Mouse (Mus musculus): ENCODE measurements around the gene Amz2. TPM values are rescaled to one million over a fixed set of nuclear protein-coding genes. Genes with fewer than 3 reads are reported as not detected.

The Amz2 gene
- total RNA-seq, 2 experiments from 2014 or later: 54.7 to 64.7 TPM

GRCm38 (mm10) chr11:109410197-109410980 is 15.4 kb upstream of the Amz2 start:
- H3K4me3 ChIP-seq: no peak overlapping the region
- no peak for TF ChIP-seq CTCF (conservative IDR thresholded peaks at IDR 0.05)

GRCm38 (mm10) chr11:109413617-109414016 is 12.1 kb upstream of the Amz2 start, which contains the start of gene 9930022D16Rik:
9930022D16Rik (plus strand) TSS chr11:109413917.
- no peak for TF ChIP-seq CTCF (conservative IDR thresholded peaks at IDR 0.05)

More at GRCm38 (mm10) chr11:109410197-109410980, 15.4 kb upstream of the Amz2 start:
- no peak for DNase-seq (ENCODE audit: low spot score in 2 of 2)
- no peak overlapping the region for H3K27ac ChIP-seq

DNA sequence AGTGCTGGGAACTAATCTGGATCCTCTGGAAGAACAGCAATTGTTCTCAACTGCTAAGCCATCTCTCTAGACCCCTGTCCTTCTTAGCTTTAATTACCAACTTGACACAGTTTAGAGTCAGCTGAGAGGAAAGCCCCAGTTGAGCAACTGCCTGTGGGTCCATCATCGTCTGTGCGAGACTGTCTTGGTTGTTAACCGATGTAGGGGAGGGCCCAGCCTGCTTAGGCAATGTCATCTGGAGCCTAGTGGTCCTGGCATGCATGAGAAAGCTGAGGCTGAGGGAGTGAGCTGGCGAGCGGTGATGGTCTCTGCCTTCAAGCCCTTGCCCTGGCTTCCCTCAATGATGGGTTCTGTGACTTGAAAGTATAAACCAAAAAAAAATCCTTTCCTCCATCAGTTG is 10.9 kb upstream of the Amz2 start:
- Histone ChIP-seq H3K27ac (no peak overlapping the region), H3K4me3 (no peak overlapping the region)
- TF ChIP-seq CTCF (conservative IDR thresholded peaks at IDR 0.05): no peak
- DNase-seq (ENCODE audit: low spot score in 2 of 2): no peak

More at GRCm38 (mm10) chr11:109413617-109414016, 12.1 kb upstream of the Amz2 start, which contains the start of gene 9930022D16Rik:
- DNase-seq (ENCODE audit: low spot score in 2 of 2): no peak
- H3K4me3 ChIP-seq: no peak within 1 kb of the TSS
- H3K27ac ChIP-seq: no peak within 1 kb of the TSS

GRCm38 (mm10) chr11:109416709-109417420 is 8.9 kb upstream of the Amz2 start:
- TF ChIP-seq CTCF (conservative IDR thresholded peaks at IDR 0.05): no peak
- no peak for DNase-seq (ENCODE audit: low spot score in 2 of 2)
- Histone ChIP-seq H3K4me3 (no peak overlapping the region), H3K27ac (no peak overlapping the region)

GRCm38 (mm10) chr11:109417472-109418040 is 8.2 kb upstream of the Amz2 start:
- no peak overlapping the region for H3K27ac ChIP-seq
- TF ChIP-seq CTCF (conservative IDR thresholded peaks at IDR 0.05): no peak

GRCm38 (mm10) chr11:109419461-109419860 is 6.3 kb upstream of the Amz2 start:
- Histone ChIP-seq H3K27ac (no peak overlapping the region), H3K4me3 (no peak overlapping the region)
- DNase-seq (ENCODE audit: low spot score in 2 of 2): no peak
- TF ChIP-seq CTCF (conservative IDR thresholded peaks at IDR 0.05): no peak

More at GRCm38 (mm10) chr11:109417472-109418040, 8.2 kb upstream of the Amz2 start:
- H3K4me3 ChIP-seq: no peak overlapping the region
- DNase-seq (ENCODE audit: low spot score in 2 of 2): no peak

GRCm38 (mm10) chr11:109419961-109420566 is 5.7 kb upstream of the Amz2 start:
- H3K27ac ChIP-seq: no peak overlapping the region
- DNase-seq (ENCODE audit: low spot score in 2 of 2): no peak
- no peak overlapping the region for H3K4me3 ChIP-seq
- TF ChIP-seq CTCF (conservative IDR thresholded peaks at IDR 0.05): no peak

- TF ChIP-seq CTCF (conservative IDR thresholded peaks at IDR 0.05): no peak
- no peak overlapping the region for H3K27ac ChIP-seq
- H3K4me3 ChIP-seq: no peak overlapping the region
- DNase-seq (ENCODE audit: low spot score in 2 of 2): no peak
Observed at GRCm38 (mm10) chr11:109420567-109420962, 5.2 kb upstream of the Amz2 start.

- no peak for DNase-seq (ENCODE audit: low spot score in 2 of 2)
- TF ChIP-seq CTCF (conservative IDR thresholded peaks at IDR 0.05): no peak
- Histone ChIP-seq H3K27ac (no peak overlapping the region), H3K4me3 (no peak overlapping the region)
Observed at GRCm38 (mm10) chr11:109421205-109421604, 4.5 kb upstream of the Amz2 start.

- no peak overlapping the region for H3K4me3 ChIP-seq
- DNase-seq (ENCODE audit: low spot score in 2 of 2): no peak
- no peak overlapping the region for H3K27ac ChIP-seq
- 0 out of 2 replicates have a peak, but pooled peaks have one; percentile 12 for TF ChIP-seq CTCF (conservative IDR thresholded peaks at IDR 0.05)
Observed at GRCm38 (mm10) chr11:109422263-109422662, 3.5 kb upstream of the Amz2 start.

DNA sequence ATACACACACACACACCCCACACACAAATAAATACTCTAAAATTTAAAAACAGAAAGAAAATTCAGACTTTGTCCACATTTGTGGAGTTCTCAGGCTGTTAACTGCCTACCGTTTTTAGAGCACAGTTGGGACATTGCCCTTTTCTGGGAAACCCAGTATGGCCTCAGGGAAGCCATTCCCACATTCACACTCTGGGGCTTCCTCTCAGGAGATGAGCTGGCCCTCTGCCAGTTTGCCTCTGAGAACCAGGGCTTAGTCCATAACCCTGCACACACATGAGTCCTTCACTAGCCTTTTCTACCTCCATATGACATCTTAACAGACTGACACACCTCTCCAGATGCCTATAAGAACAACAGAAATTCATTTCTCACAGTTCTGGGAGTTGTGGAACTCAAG is 2.5 kb upstream of the Amz2 start:
- Histone ChIP-seq H3K4me3 (no peak overlapping the region), H3K27ac (no peak overlapping the region)
- TF ChIP-seq CTCF (conservative IDR thresholded peaks at IDR 0.05): no peak
- no peak for DNase-seq (ENCODE audit: low spot score in 2 of 2)

- TF ChIP-seq CTCF (conservative IDR thresholded peaks at IDR 0.05): no peak
- peak overlapping the region; percentile 93 for H3K27ac ChIP-seq
- DNase-seq (ENCODE audit: low spot score in 2 of 2): no peak
- H3K4me3 ChIP-seq: peak overlapping the region; percentile 73
Observed at GRCm38 (mm10) chr11:109426272-109426586, 483 bp downstream of the Amz2 start.

GRCm38 (mm10) chr11:109427353-109427752 is 1.6 kb downstream of the Amz2 start:
- no peak overlapping the region for H3K27ac ChIP-seq
- DNase-seq (ENCODE audit: low spot score in 2 of 2): no peak
- TF ChIP-seq CTCF (conservative IDR thresholded peaks at IDR 0.05): no peak
- no peak overlapping the region for H3K4me3 ChIP-seq

All from layer of hippocampus, adult 2 months (tissue).